Mouse (Mus musculus) left cerebral cortex, adult 2 months (tissue): Measurements from ENCODE around the gene Dnajc30. TPM values are rescaled to one million over a fixed set of nuclear protein-coding genes. Genes with fewer than 3 reads are reported as not detected.
A peak's percentile ranks its signal among the peaks of the same experiment; 100 is the strongest.

ENCODE experiments used
- DNase-seq, 2 experiments: peaks; one replicate each; pipeline ENCODE4 v3.0.0; 2021 to 2022; ENCODE audit warnings: low spot score in 2 of 2, mixed read lengths in 1 of 2; ENCODE audit errors: extremely low spot score in 1 of 2
- H3K27ac ChIP-seq: fragments of 200-600 bp; 2 replicates; pipeline ENCODE4 v1.8.1; 2022
- H3K4me3 ChIP-seq: fragments of 200-600 bp; 2 replicates; pipeline ENCODE4 v1.8.1; 2022
- CTCF ChIP-seq: fragments of 200-600 bp; IDR thresholded peaks from 2 replicates; pipeline ENCODE4 v1.8.1; 2022; ENCODE audit warnings: antibody characterized with exemption, mild to moderate bottlenecking, moderate library complexity
- intact Hi-C: fragments of 180-260 bp; cut with DNase I; formaldehyde crosslinking; loops from one replicate; pipeline ENCODE4 v1.15.1; 2025
- total RNA-seq, 2 experiments: library from RNA; stranded (reverse); gene quantifications; 2 replicates each; pipeline ENCODE4 v1.2.3; 2021

Gene Dnajc30
- total RNA-seq, 2 experiments from 2014 or later = 38.6 to 41.7 TPM

- no peak for TF ChIP-seq CTCF
- intact Hi-C loops = loop anchor here (10.0 kb wide), 1 partner anchor 162 kb away; no protein-coding TSS in a partner anchor
- H3K27ac ChIP-seq = no peak overlapping the region
- H3K4me3 ChIP-seq = no peak overlapping the region
- DNase-seq = no peak
Observed at GRCm38 (mm10) chr5:135086871-135087270, 22.9 kb downstream of the Dnajc30 start.

GRCm38 (mm10) chr5:135089653-135090052, 25.7 kb downstream of the Dnajc30 start, which contains the start of gene Mlxipl:
Gene Mlxipl (plus strand): TSS chr5:135089890.
- TF ChIP-seq CTCF = no peak
- no peak for DNase-seq
- Histone ChIP-seq H3K27ac (no peak within 1 kb of the TSS), H3K4me3 (no peak within 1 kb of the TSS)
- intact Hi-C loops = loop anchor here (10.0 kb wide), 1 partner anchor 165 kb away; no protein-coding TSS in a partner anchor

GRCm38 (mm10) chr5:135100981-135101380, 37.0 kb downstream of the Dnajc30 start:
- Histone ChIP-seq H3K4me3 (no peak overlapping the region), H3K27ac (no peak overlapping the region)
- no peak for TF ChIP-seq CTCF
- DNase-seq = no peak
- intact Hi-C loops = no loop called here

- DNase-seq = no peak
- H3K4me3 ChIP-seq = no peak overlapping the region
- H3K27ac ChIP-seq = no peak overlapping the region
- TF ChIP-seq CTCF = peak; percentile 52
- intact Hi-C loops = no loop called here
Observed at GRCm38 (mm10) chr5:135103999-135104660, 40.1 kb downstream of the Dnajc30 start.

GRCm38 (mm10) chr5:135106758-135107256, 42.8 kb downstream of the Dnajc30 start:
- Histone ChIP-seq H3K27ac (no peak overlapping the region), H3K4me3 (peak overlapping the region; percentile 40)
- DNase-seq = peak; percentile 39 to 57
- no peak for TF ChIP-seq CTCF
- intact Hi-C loops = no loop called here

GRCm38 (mm10) chr5:135107521-135108501, 43.8 kb downstream of the Dnajc30 start:
- H3K27ac ChIP-seq = no peak overlapping the region
- TF ChIP-seq CTCF = peak; percentile 56
- intact Hi-C loops = no loop called here
- DNase-seq = peak; percentile 19 to 36
- H3K4me3 ChIP-seq = no peak overlapping the region

- no peak for DNase-seq
- intact Hi-C loops = no loop called here
Observed at GRCm38 (mm10) chr5:135109017-135109416, 45.0 kb downstream of the Dnajc30 start.

GRCm38 (mm10) chr5:135109426-135109825, 45.4 kb downstream of the Dnajc30 start:
- no peak overlapping the region for H3K27ac ChIP-seq
- intact Hi-C loops = no loop called here
- no peak overlapping the region for H3K4me3 ChIP-seq
- no peak for DNase-seq
- TF ChIP-seq CTCF = no peak

More at GRCm38 (mm10) chr5:135109017-135109416, 45.0 kb downstream of the Dnajc30 start:
- TF ChIP-seq CTCF = no peak
- Histone ChIP-seq H3K4me3 (no peak overlapping the region), H3K27ac (no peak overlapping the region)

GRCm38 (mm10) chr5:135109976-135110375, 46.0 kb downstream of the Dnajc30 start:
- no peak overlapping the region for H3K4me3 ChIP-seq
- no peak for TF ChIP-seq CTCF
- no peak for DNase-seq
- no peak overlapping the region for H3K27ac ChIP-seq
- intact Hi-C loops = no loop called here

GRCm38 (mm10) chr5:135113782-135114181, 49.8 kb downstream of the Dnajc30 start:
- Histone ChIP-seq H3K4me3 (no peak overlapping the region), H3K27ac (no peak overlapping the region)
- DNase-seq = no peak
- no peak for TF ChIP-seq CTCF
- intact Hi-C loops = no loop called here

GRCm38 (mm10) chr5:135115241-135115640, 51.2 kb downstream of the Dnajc30 start:
- H3K4me3 ChIP-seq = no peak overlapping the region
- H3K27ac ChIP-seq = no peak overlapping the region
- DNase-seq = no peak
- intact Hi-C loops = loop anchor here (5.0 kb wide), 1 partner anchor 247 kb away; no protein-coding TSS in a partner anchor
- TF ChIP-seq CTCF = no peak

Other genes starting within 250 kb of the Dnajc30 start
- not detected for gene Tmem270, start 157.5 kb upstream of the Dnajc30 start, total RNA-seq
- not detected for gene Cldn13, start 148.7 kb upstream of the Dnajc30 start, total RNA-seq
- 1 to 10 TPM; 7.5 to 9.3 TPM for gene Mettl27, start 131.8 kb upstream of the Dnajc30 start, total RNA-seq
- gene Cldn4, start 117.3 kb upstream of the Dnajc30 start, total RNA-seq = not detected
- gene Cldn3, start 78.0 kb upstream of the Dnajc30 start, total RNA-seq = under 1 TPM; 0.81 to 0.82 TPM
- gene Abhd11, start 55.0 kb upstream of the Dnajc30 start, total RNA-seq = 10 to 100 TPM; 31.3 to 39.3 TPM
- 100 to 1,000 TPM; 340 to 346 TPM for gene Stx1a, start 40.7 kb upstream of the Dnajc30 start, total RNA-seq
- 10 to 100 TPM; 53.4 to 57.3 TPM for gene Bud23, start 757 bp downstream of the Dnajc30 start, total RNA-seq
- gene Vps37d, start 14.1 kb downstream of the Dnajc30 start, total RNA-seq = 10 to 100 TPM; 26.8 to 30.8 TPM
- 1 to 10 TPM; 3.7 to 3.8 TPM for gene Mlxipl, start 25.7 kb downstream of the Dnajc30 start, total RNA-seq
- gene Tbl2, start 85.5 kb downstream of the Dnajc30 start, total RNA-seq = 10 to 100 TPM; 26.1 to 27.0 TPM
- gene Bcl7b, start 104.1 kb downstream of the Dnajc30 start, total RNA-seq = 10 to 100 TPM; 50.6 to 54.6 TPM
- gene Baz1b, start 123.1 kb downstream of the Dnajc30 start, total RNA-seq = 10 to 100 TPM; 76.2 to 79.7 TPM
- 1 to 10 TPM; 5.1 TPM for gene Fzd9, start 187.0 kb downstream of the Dnajc30 start, total RNA-seq